Mouse (Mus musculus) liver, adult 2 months (tissue): ENCODE measurements around the gene Gm13271. TPM values are rescaled to one million over a fixed set of nuclear protein-coding genes. Genes with fewer than 3 reads are reported as not detected.

Source experiments
- polyA plus RNA-seq: library from polyadenylated mRNA; depleted of rRNA; stranded (reverse); fragments of >200 nt; gene quantifications from 2 replicates; pipeline ENCODE4 v1.2.3, GENCODE M21; 2012; rRNA removed
- total RNA-seq: library from RNA; depleted of rRNA; stranded (reverse); fragments of >200 nt; gene quantifications from 2 replicates; pipeline ENCODE4 v1.2.3, GENCODE M21; 2014; rRNA removed

The Gm13271 gene
- total and polyA plus RNA-seq, 2 experiments: not detected

Other genes with a start within 250 kb of the Gm13271 start
Only the 30 nearest of the 32 such genes appear.
- gene Ifna14, start 183.1 kb upstream of the Gm13271 start, total RNA-seq: not detected in 2 replicates
- not detected in 2 replicates for gene Ifna14, start 183.1 kb upstream of the Gm13271 start, polyA plus RNA-seq
- not detected in 2 replicates for gene Ifna9, start 162.5 kb upstream of the Gm13271 start, total RNA-seq
- not detected in 2 replicates for gene Ifna9, start 162.5 kb upstream of the Gm13271 start, polyA plus RNA-seq
- not detected in 2 replicates for gene Ifna12, start 151.5 kb upstream of the Gm13271 start, total RNA-seq
- gene Ifna12, start 151.5 kb upstream of the Gm13271 start, polyA plus RNA-seq: not detected in 2 replicates
- not detected in 2 replicates for gene C87499, start 120.5 kb upstream of the Gm13271 start, total RNA-seq
- gene C87499, start 120.5 kb upstream of the Gm13271 start, polyA plus RNA-seq: not detected in 2 replicates
- gene Ifna13, start 110.4 kb upstream of the Gm13271 start, total RNA-seq: not detected in 2 replicates
- gene Ifna13, start 110.4 kb upstream of the Gm13271 start, polyA plus RNA-seq: not detected in 2 replicates
- not detected in 2 replicates for gene Ifna16, start 77.9 kb upstream of the Gm13271 start, total RNA-seq
- not detected in 2 replicates for gene Ifna16, start 77.9 kb upstream of the Gm13271 start, polyA plus RNA-seq
- not detected in 2 replicates for gene Ifna2, start 71.0 kb upstream of the Gm13271 start, total RNA-seq
- not detected in 2 replicates for gene Ifna2, start 71.0 kb upstream of the Gm13271 start, polyA plus RNA-seq
- not detected in 2 replicates for gene Ifnab, start 63.5 kb upstream of the Gm13271 start, total RNA-seq
- gene Ifnab, start 63.5 kb upstream of the Gm13271 start, polyA plus RNA-seq: not detected in 2 replicates
- 0.18 TPM in 1 of 2 replicates, not detected in the other for gene Gm26566, start 33.1 kb upstream of the Gm13271 start, total RNA-seq
- gene Gm26566, start 33.1 kb upstream of the Gm13271 start, polyA plus RNA-seq: not detected in 2 replicates
- 60.3 and 68.1 TPM in 2 replicates for gene Klhl9, start 32.4 kb upstream of the Gm13271 start, total RNA-seq
- gene Klhl9, start 32.4 kb upstream of the Gm13271 start, polyA plus RNA-seq: 9.8 and 10.2 TPM in 2 replicates
- not detected in 2 replicates for gene Gm13283, start 5.3 kb downstream of the Gm13271 start, total RNA-seq
- gene Gm13283, start 5.3 kb downstream of the Gm13271 start, polyA plus RNA-seq: not detected in 2 replicates
- not detected in 2 replicates for gene Gm13290, start 19.0 kb downstream of the Gm13271 start, total RNA-seq
- gene Gm13290, start 19.0 kb downstream of the Gm13271 start, polyA plus RNA-seq: not detected in 2 replicates
- gene Gm13289, start 22.1 kb downstream of the Gm13271 start, total RNA-seq: not detected in 2 replicates
- gene Gm13289, start 22.1 kb downstream of the Gm13271 start, polyA plus RNA-seq: not detected in 2 replicates
- gene Gm13272, start 25.0 kb downstream of the Gm13271 start, total RNA-seq: not detected in 2 replicates
- gene Gm13272, start 25.0 kb downstream of the Gm13271 start, polyA plus RNA-seq: not detected in 2 replicates
- not detected in 2 replicates for gene Ifnz, start 27.3 kb downstream of the Gm13271 start, total RNA-seq
- gene Ifnz, start 27.3 kb downstream of the Gm13271 start, polyA plus RNA-seq: not detected in 2 replicates
- gene Gm13276, start 30.8 kb downstream of the Gm13271 start, total RNA-seq: not detected in 2 replicates
- not detected in 2 replicates for gene Gm13276, start 30.8 kb downstream of the Gm13271 start, polyA plus RNA-seq
- gene Gm13277, start 33.8 kb downstream of the Gm13271 start, total RNA-seq: not detected in 2 replicates
- not detected in 2 replicates for gene Gm13277, start 33.8 kb downstream of the Gm13271 start, polyA plus RNA-seq
- not detected in 2 replicates for gene Gm13278, start 36.7 kb downstream of the Gm13271 start, total RNA-seq
- gene Gm13278, start 36.7 kb downstream of the Gm13271 start, polyA plus RNA-seq: not detected in 2 replicates
- not detected in 2 replicates for gene Gm13275, start 39.6 kb downstream of the Gm13271 start, total RNA-seq
- not detected in 2 replicates for gene Gm13275, start 39.6 kb downstream of the Gm13271 start, polyA plus RNA-seq
- not detected in 2 replicates for gene Gm13279, start 42.5 kb downstream of the Gm13271 start, total RNA-seq
- gene Gm13279, start 42.5 kb downstream of the Gm13271 start, polyA plus RNA-seq: not detected in 2 replicates
- gene Gm13285, start 44.8 kb downstream of the Gm13271 start, total RNA-seq: not detected in 2 replicates
- gene Gm13285, start 44.8 kb downstream of the Gm13271 start, polyA plus RNA-seq: not detected in 2 replicates
- not detected in 2 replicates for gene Gm13287, start 48.4 kb downstream of the Gm13271 start, total RNA-seq
- not detected in 2 replicates for gene Gm13287, start 48.4 kb downstream of the Gm13271 start, polyA plus RNA-seq
- not detected in 2 replicates for gene Gm13288, start 50.7 kb downstream of the Gm13271 start, total RNA-seq
- gene Gm13288, start 50.7 kb downstream of the Gm13271 start, polyA plus RNA-seq: not detected in 2 replicates
- not detected in 2 replicates for gene Ifna7, start 61.4 kb downstream of the Gm13271 start, total RNA-seq
- gene Ifna7, start 61.4 kb downstream of the Gm13271 start, polyA plus RNA-seq: not detected in 2 replicates
- gene Ifna11, start 65.1 kb downstream of the Gm13271 start, total RNA-seq: not detected in 2 replicates
- not detected in 2 replicates for gene Ifna11, start 65.1 kb downstream of the Gm13271 start, polyA plus RNA-seq
- gene Ifna6, start 72.5 kb downstream of the Gm13271 start, total RNA-seq: not detected in 2 replicates
- gene Ifna6, start 72.5 kb downstream of the Gm13271 start, polyA plus RNA-seq: not detected in 2 replicates
- gene Ifna5, start 80.7 kb downstream of the Gm13271 start, total RNA-seq: not detected in 2 replicates
- gene Ifna5, start 80.7 kb downstream of the Gm13271 start, polyA plus RNA-seq: not detected in 2 replicates
- not detected in 2 replicates for gene Ifna4, start 87.0 kb downstream of the Gm13271 start, total RNA-seq
- not detected in 2 replicates for gene Ifna4, start 87.0 kb downstream of the Gm13271 start, polyA plus RNA-seq
- not detected in 2 replicates for gene Ifna1, start 95.2 kb downstream of the Gm13271 start, total RNA-seq
- not detected in 2 replicates for gene Ifna1, start 95.2 kb downstream of the Gm13271 start, polyA plus RNA-seq
- gene Ifne, start 125.3 kb downstream of the Gm13271 start, total RNA-seq: not detected in 2 replicates
- not detected in 2 replicates for gene Ifne, start 125.3 kb downstream of the Gm13271 start, polyA plus RNA-seq